Mouse (Mus musculus) spleen, adult 18-20 months (tissue): ENCODE data around the gene Zscan25.
"Not testable (repeated sequence)": the region's sequence is repeated elsewhere in the genome, so short reads cannot be mapped to it uniquely, and the experiment has no call there.

ENCODE experiments used
- DNase-seq, 2 experiments: peaks; one replicate each; pipeline ENCODE4 v3.0.0; 2022; ENCODE audit warnings: mixed read lengths in 2 of 2

The Zscan25 gene

DNA sequence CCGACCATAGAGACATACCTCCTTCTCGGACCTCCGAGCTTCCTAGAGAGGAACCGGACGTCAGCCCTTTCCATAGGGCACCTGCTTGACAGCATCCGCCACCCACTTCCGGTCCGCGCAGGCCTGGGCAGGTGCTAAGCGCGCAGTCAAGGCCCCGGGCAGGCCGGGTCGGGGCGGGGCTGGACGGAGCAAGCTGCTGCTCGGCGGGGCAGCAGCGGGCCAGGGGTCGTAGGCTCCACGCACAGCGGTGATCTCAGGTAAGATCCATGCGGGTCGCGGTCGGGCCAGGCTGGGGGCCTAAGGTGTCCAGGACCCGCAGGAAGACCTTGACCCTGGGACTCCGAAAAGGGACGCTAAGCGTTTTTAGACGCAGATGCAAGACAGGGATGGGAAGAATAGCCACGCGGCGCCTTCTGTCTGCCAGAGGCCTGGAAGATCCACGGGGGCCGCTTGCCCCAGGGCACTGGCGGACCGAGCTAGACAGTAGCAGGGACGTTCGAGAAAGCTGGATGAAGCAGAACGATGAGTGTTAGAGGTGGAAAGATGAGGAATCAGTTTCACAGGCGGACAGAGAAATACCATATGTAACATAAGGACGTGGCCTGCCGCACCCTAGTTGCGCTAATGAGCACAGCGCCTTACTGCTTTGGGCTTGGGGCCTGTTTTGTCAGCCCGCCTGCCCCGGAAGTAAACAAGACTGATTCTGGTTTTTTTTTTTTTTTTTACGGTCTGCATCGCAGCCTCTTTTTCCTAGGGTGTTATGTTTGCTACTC lies at the start of gene Zscan25:
Zscan25 (plus strand) TSS at position 130 of the 773 bp plus-strand sequence.
- DNase-seq = peak; percentile 82 to 84

DNA sequence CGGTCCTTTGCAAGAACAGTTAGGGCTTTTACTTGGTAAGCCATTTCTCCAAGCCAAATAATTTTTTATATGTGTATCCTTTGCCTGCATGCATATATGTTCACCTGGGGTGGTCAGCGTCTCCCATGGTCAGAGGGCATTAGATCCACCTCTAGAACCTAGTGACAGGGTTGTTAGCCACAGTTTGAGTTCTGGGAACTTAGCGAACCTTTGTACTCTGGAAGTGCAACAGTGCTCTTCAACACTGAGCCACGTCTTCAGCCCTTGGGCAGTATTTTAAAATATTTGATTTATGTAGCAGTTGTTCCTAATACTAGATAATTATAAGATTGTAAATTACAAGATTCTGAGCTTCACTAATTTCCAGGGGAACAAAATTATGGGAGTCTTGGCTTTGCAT lies 49.7 kb upstream of the Zscan25 start:
- DNase-seq = no peak

DNA sequence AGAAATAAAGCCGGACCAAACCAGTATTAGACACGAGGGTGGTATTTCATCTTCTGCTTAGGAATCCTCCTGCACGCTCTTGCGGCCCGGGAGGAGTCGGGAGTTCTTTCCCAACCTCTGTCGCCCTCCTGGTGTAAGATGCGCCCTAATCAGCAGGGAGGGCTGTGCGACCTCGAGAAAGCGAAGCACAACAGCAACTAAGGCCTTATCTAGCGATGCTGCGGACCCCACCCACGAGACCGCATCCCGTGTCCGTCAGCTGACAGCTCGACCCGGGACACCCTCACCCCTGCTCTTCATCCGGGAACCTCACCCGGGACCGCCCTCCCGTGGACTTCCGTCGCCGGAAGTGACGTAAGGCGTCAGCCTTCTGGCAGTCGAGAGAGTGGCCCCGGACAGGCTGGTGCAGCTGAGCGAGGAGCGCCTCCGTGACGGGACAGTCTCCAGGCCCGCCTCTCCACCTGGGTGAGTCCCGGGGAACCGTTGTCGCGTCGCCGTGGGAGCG lies 48.9 kb upstream of the Zscan25 start, which contains the start of gene Zfp655:
Zfp655 (plus strand) TSS at position 349 of the 505 bp plus-strand sequence.
- DNase-seq = peak; percentile 93

DNA sequence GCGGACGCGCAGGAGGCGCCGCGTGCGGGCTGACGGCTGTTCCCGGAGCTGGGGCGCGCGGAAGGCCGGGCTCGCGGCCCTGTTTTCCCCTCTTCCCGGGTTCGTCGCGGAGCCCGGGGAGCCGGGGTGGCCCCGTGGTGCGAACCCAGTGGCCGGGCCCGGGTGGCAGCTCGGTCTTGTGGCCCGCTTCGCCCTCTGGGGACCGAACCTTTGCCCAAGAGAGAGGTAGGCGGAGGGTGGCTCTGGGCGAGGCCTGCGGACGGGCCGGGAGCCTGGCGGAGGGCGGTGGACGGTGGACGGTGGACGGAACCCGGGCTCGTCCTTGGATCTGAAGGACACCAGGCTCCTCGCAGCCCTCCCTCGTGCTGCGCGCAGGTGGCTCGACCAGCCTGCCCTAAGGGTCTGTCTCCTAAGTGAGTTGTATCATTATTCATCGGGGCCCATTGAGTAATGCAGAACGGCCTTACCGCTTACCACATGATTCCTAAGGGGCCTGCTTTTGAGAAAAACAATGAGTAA lies 48.3 kb upstream of the Zscan25 start:
- DNase-seq = no peak

DNA sequence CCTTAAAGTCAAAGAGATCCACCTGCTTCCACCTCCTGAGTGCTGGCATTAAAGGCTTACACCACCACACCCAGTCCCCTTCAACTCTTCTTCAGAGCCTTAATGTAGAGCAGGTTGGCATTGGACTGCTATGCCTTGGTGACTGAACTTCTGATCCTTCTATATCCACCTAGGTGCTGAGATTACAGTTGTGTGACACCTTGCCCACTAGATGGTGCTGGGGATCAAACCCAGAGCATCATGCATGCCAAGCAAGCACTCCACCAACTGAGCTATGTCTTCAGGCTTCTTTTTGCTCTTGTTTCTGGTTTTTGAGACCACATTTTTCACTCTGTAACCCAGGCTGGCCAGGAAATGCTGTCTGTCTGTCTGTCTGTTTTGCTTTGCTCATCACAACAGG lies 45.7 kb upstream of the Zscan25 start:
- peak in 1 of 2 experiments; percentile 6 for DNase-seq

DNA sequence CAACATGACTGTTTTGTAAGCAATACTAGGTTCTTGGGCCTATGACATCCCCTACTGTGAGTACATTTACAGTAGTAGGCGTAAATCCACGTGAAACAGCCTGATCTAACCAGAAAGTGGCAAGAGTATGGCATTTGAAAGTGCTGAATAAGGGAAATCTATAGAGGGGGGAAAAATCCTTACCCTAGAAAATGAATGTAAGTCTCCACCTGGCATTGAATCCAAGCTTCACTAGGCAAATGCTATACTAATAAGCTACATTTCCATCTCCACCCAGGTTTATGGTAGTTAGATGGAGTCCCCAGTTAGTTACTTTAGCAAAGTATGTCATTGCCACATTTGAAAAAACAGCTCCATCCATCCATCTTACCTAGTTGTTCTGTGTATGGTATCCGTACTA lies 30.8 kb upstream of the Zscan25 start:
- DNase-seq = no peak

DNA sequence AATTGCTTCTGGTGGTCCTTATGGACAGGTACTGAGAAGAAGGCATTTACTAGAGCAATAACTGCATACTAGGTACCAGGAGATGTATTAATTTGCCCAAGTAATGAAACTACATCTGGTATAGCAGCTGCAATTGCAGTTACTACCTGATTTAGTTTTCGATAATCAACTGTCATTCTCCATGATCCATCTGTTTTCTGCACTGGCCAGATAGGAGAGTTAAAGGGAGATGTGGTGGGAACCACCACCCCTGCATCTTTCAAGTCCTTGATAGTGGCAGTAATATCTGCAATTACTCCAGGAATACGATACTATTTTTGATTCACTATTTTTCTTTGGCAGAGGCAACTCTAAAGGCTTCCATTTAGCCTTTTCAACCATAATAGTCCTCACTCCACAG lies 6.7 kb upstream of the Zscan25 start:
- DNase-seq = not testable (repeated sequence)

DNA sequence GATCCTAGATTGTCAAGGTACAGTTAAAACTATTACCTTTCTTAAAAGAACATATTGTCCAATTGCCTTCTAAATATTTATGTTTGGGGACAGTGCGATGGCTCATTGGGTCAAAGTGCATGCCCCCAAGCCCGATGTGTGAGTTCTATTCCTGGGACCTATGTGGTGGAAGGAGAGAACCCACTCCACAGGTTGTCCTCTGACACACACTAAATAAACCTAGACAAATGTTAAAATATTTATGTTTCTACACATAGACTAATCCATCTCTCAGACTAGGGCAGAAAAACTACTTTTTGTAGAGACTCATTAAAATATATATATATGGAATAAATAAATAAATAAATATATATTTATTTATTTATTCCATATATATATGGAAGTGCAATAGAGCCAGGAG lies 352 bp upstream of the Zscan25 start:
- DNase-seq = no peak

DNA sequence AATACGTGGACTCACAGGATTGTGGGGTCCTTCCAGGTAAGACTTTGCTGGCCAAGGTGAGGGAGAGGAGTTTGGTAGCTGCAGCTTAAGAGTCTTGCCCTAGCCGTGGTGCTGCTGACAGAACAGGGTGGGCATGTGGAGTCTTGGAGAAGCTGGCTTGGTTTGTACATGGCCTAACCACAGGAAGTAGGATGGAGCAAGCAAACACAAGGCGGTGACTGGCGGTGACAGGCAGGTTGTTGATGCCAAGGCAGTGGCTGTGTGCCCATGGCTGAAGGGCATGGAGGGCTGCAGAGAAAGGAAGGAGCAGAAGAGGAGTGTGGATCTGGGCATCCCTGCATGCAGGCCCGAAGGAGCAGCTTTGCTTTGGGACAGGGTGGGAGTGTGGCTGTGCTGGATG lies 8.1 kb downstream of the Zscan25 start:
- DNase-seq = no peak

DNA sequence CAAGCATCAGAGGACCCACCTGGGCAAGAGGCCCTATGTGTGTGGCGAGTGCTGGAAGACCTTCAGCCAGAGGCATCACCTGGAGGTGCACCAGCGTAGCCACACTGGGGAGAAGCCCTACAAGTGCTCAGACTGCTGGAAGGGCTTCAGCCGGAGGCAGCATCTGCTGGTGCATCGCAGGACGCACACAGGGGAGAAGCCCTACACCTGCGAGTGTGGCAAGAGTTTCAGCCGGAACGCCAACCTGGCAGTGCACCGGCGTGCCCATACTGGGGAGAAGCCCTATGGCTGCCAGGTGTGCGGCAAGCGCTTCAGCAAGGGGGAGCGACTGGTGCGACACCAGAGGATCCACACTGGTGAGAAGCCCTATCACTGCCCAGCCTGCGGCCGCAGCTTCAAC lies 10.4 kb downstream of the Zscan25 start:
- DNase-seq = no peak

DNA sequence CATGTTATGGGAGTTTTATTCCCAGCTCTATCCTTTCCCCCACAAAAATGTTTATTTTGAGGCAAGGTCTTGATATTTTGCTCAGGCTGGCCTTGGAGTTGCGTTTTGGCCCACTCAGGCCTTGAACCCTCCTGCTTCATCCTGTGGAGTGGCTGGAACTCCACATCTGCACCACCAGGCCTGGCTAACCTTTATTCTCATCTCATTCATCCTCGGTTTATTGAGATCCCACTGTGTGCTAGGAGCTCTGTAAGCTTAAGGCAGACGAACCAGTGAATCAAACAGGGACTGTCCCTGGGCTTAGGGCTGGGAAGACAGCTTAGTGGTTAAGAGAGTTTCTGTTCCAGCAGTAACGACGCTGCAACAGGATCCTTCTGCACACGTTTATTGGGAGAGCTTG lies 12.1 kb downstream of the Zscan25 start:
- no peak for DNase-seq

DNA sequence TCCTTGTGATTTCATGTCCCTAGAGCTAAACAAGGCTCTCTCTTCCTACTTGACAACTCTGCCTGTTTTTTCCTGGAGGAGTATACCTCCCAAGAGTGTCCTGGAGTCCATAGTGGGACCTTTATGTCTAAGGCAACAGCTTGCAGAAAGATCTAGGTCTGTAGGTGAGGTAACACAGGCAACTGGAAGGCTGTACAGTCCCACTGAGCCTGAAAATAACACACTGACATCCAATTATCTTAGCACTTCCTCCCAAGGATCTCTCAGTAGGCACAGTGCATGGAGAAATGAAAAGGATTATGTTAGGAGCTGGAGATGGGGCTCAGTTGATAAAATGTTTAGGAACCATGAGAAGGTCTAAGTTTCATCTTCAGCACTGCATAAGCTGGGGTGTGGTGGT lies 20.2 kb downstream of the Zscan25 start:
- no peak for DNase-seq

DNA sequence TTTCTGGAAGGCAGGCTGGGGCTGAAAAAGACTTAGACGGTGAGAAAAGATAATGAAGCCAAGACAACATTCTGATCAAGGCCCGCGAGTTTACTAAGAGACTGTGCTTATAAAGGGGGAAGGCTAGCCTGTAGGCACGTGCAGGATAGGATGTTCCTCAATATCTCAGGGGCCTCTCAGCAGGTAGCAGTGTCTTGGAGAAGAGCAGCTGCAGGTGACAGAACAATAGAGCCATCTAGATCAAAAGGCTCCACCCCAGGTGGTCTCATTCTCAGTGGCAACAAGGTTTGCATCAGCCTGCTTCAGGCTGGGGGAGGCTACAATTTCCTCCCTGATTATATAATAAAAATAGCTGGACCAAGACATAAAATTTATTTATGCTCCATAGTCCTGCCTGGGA lies 21.5 kb downstream of the Zscan25 start:
- DNase-seq = not testable (repeated sequence)

DNA sequence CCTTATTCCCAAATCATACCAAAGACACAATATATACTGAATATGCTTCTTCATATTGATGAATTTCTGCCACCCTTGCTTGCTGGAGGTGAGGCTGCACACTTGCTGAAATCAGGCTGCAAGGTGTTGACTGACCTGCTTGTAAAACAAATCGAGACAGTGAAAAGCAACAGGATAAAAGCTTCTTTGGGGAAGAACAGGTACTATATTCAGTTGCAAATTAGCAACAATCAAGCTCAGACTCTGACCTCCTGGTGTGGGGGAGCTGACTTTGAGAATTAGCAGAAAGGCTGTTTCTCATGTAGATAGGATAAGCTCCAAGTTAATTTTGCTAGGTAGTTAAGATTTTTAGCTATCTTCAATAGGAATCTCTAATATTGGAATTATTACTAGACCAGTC lies 22.1 kb downstream of the Zscan25 start:
- DNase-seq = no peak

DNA sequence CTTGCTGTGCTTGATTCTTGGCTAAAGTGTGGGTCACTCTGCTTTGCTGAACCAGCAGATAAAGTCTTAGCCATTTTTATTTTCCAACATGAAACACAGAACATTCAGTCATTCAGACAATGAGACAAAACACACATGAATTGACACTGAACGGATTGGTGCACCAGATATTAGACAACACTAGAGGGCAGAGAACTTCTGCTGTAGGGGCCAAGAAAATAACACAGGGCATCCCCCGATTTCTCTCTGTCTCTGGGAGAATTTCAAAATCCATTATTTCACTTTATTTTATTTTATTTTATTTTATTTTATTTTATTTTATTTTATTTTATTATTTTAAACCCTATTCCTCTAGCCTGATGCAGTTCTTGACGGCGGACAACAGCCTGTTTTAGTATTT lies 26.7 kb downstream of the Zscan25 start:
- not testable (repeated sequence) for DNase-seq

DNA sequence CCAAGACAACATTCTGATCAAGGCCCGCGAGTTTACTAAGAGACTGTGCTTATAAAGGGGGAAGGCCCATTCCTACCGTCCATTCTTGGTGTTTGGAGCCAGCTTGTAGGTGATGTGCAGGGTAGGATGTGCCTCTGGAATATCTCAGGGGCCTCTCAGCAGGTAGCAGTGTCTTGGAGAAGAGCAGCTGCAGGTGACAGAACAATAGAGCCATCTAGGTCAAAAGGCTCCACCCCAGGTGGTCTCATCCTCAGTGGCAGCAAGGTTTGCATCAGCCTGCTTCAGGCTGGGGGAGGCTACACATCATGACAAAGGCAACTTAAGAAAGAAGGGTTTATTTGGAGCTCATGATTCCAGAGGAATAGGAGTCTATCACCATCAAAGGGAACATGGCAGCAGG lies 27.5 kb downstream of the Zscan25 start:
- not testable (repeated sequence) for DNase-seq

DNA sequence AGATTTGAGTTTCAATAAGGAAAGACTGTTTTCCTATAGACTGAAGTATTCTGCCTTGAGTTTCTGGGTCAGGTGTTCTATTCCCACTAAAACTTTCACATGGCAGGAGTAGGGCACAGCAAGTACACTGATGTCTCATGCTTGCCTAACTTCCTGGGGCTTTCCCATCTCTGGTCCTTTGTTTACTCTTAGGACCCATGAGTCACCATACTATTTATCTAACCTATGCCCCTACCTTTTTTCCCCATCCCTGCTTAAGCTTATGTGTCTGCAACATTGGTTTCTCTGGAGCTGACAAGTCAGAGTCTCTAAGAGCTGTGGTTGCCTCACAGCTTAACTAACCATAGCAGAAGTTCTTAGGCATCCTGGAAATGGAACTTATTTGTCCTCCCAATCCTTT lies 33.5 kb downstream of the Zscan25 start:
- no peak for DNase-seq

DNA sequence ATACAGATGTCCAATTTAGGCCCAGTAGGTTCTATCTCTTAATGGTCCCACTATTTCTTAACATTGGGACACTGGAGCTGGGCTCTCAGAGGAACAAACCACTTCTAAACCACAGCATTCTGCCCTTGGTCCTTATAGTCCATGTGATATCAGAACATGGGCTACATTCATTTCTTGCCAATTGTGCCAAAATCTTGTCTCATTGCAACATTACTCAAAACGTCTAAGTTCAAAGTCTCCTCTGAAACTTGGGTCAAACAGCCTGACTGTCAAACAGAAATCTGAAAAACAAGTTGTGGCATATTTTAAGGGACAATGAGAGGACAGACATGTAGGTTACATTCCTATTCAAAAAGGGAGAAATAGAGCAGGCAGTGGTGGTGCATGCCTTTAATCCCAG lies 36.8 kb downstream of the Zscan25 start:
- DNase-seq = no peak

DNA sequence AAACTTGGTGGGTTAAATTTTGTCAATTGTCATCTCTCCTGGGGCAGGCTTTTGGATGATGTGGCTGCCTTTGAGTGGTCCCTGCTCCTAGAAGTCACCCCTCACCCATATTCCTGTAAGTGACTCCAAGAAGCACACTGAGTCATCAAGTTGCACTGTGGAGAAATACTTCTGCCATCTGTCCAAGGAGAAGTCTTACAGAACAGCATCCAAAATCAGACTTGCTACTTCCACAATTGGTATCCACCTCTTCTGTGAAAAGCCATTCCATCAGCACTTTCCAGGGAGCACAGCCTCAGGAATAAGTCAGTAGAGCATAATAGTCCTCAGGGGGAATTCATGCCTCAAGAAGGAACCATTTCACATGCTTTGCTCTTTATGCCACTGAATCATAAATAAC lies 58.5 kb downstream of the Zscan25 start:
- DNase-seq = not testable (repeated sequence)
